Mouse (Mus musculus) brown adipose tissue, adult 24 weeks (tissue): ENCODE measurements around the gene Tent5c. TPM values are rescaled to one million over a fixed set of nuclear protein-coding genes. Genes with fewer than 3 reads are reported as not detected.

ENCODE experiments used
- H3K27ac ChIP-seq: fragments of 200-500 bp; replicated peaks from 2 replicates; pipeline ENCODE4 v1.5.1; 2012; ENCODE audit warnings: low read depth, mild to moderate bottlenecking, low read length
- H3K4me1 ChIP-seq: fragments of 200-500 bp; 2 replicates; pipeline ENCODE4 v1.6.1; 2012; ENCODE audit warnings: low read length, mixed read lengths; ENCODE audit not compliant: control insufficient read depth, insufficient read depth, insufficient read length
- H3K4me3 ChIP-seq: fragments of 200-500 bp; 2 replicates; pipeline ENCODE4 v1.5.1; 2012; ENCODE audit warnings: low read depth, mild to moderate bottlenecking, low read length, moderate library complexity; ENCODE audit not compliant: insufficient read depth
- polyA plus RNA-seq: library from polyadenylated mRNA; stranded (reverse); fragments of >200 nt; gene quantifications from 2 replicates; pipeline ENCODE4 v1.2.4, GENCODE M21; 2012; ENCODE audit not compliant: missing spikeins, insufficient read depth, insufficient read length

Tent5c gene
- polyA plus RNA-seq, 1 experiment: 0.67 TPM

- H3K4me3 ChIP-seq: no peak overlapping the region
- H3K4me1 ChIP-seq: no peaks in the 10 kb centered on the region
- H3K27ac ChIP-seq: no peak overlapping the region
Measured at GRCm38 (mm10) chr3:100502516-100502915, 13.4 kb upstream of the Tent5c start.

GRCm38 (mm10) chr3:100501899-100502298 is 12.8 kb upstream of the Tent5c start:
- H3K4me1 ChIP-seq: no peaks in the 10 kb centered on the region
- H3K4me3 ChIP-seq: no peak overlapping the region
- H3K27ac ChIP-seq: no peak overlapping the region

- H3K4me3 ChIP-seq: no peak overlapping the region
- H3K27ac ChIP-seq: no peak overlapping the region
- no peaks in the 10 kb centered on the region for H3K4me1 ChIP-seq
Measured at GRCm38 (mm10) chr3:100496081-100496480, 7.0 kb upstream of the Tent5c start.

- H3K27ac ChIP-seq: no peak overlapping the region
- H3K4me3 ChIP-seq: no peak overlapping the region
- no peaks in the 10 kb centered on the region for H3K4me1 ChIP-seq
Measured at GRCm38 (mm10) chr3:100495456-100495855, 6.3 kb upstream of the Tent5c start.

- no peak overlapping the region for H3K4me3 ChIP-seq
- no peak overlapping the region for H3K27ac ChIP-seq
- peaks cover 2% of the 10 kb centered on the region; the same call in 1 of the 2 replicates for H3K4me1 ChIP-seq
Measured at GRCm38 (mm10) chr3:100494912-100495311, 5.8 kb upstream of the Tent5c start.

GRCm38 (mm10) chr3:100490010-100490300 is 831 bp upstream of the Tent5c start:
- peak overlapping the region; percentile 98 for H3K4me3 ChIP-seq
- no peak overlapping the region for H3K27ac ChIP-seq
- H3K4me1 ChIP-seq: peaks cover 2% of the 10 kb centered on the region; the same call in 1 of the 2 replicates

GRCm38 (mm10) chr3:100488251-100489132 is 632 bp downstream of the Tent5c start:
- Histone ChIP-seq H3K4me3 (peak overlapping the region; percentile 65), H3K4me1 (peaks cover 2% of the 10 kb centered on the region; the same call in 1 of the 2 replicates), H3K27ac (0 out of 2 replicates have a peak overlapping the region, but pooled peaks have one; percentile 1)

GRCm38 (mm10) chr3:100487046-100487445 is 2.1 kb downstream of the Tent5c start:
- no peak overlapping the region for H3K27ac ChIP-seq
- no peak overlapping the region for H3K4me3 ChIP-seq

GRCm38 (mm10) chr3:100485390-100486132 is 3.6 kb downstream of the Tent5c start:
- H3K4me1 ChIP-seq: peaks cover 2% of the 10 kb centered on the region; the same call in 1 of the 2 replicates
- H3K4me3 ChIP-seq: no peak overlapping the region
- H3K27ac ChIP-seq: no peak overlapping the region

More at GRCm38 (mm10) chr3:100487046-100487445, 2.1 kb downstream of the Tent5c start:
- peaks cover 2% of the 10 kb centered on the region; the same call in 1 of the 2 replicates for H3K4me1 ChIP-seq

- H3K27ac ChIP-seq: no peak overlapping the region
- H3K4me3 ChIP-seq: no peak overlapping the region
- no peaks in the 10 kb centered on the region for H3K4me1 ChIP-seq
Measured at GRCm38 (mm10) chr3:100482971-100483610, 6.0 kb downstream of the Tent5c start.

- H3K27ac ChIP-seq: no peak overlapping the region
- no peak overlapping the region for H3K4me3 ChIP-seq
Measured at GRCm38 (mm10) chr3:100482324-100482911, 6.7 kb downstream of the Tent5c start.

GRCm38 (mm10) chr3:100480251-100481005 is 8.7 kb downstream of the Tent5c start:
- no peak overlapping the region for H3K27ac ChIP-seq
- no peak overlapping the region for H3K4me3 ChIP-seq
- no peaks in the 10 kb centered on the region for H3K4me1 ChIP-seq

More at GRCm38 (mm10) chr3:100482324-100482911, 6.7 kb downstream of the Tent5c start:
- no peaks in the 10 kb centered on the region for H3K4me1 ChIP-seq

- Histone ChIP-seq H3K4me3 (no peak overlapping the region), H3K4me1 (no peaks in the 10 kb centered on the region), H3K27ac (no peak overlapping the region)
Measured at GRCm38 (mm10) chr3:100474950-100475472, 14.1 kb downstream of the Tent5c start.

GRCm38 (mm10) chr3:100474536-100474935 is 14.6 kb downstream of the Tent5c start:
- Histone ChIP-seq H3K4me3 (no peak overlapping the region), H3K4me1 (no peaks in the 10 kb centered on the region), H3K27ac (no peak overlapping the region)
